In genomic region chr9:54323456-54323855, GRCm38 (mm10) we compare ENCODE assay signal across 9 mouse cellular contexts. TPM values are rescaled to one million over a fixed set of nuclear protein-coding genes. Genes with fewer than 3 reads are reported as not detected.
DNase-seq lines count a peak whose midpoint lies in the region; ATAC-seq and TF ChIP-seq lines count a peak whose summit lies in the region.
"Had no signal": no experiment of that assay in that cellular context is flagged by ENCODE, and none has a peak within 500 bp of the region (broad histone marks: within the 10 kb centered on the region; RNA-seq: fewer than 3 reads in every experiment).

No protein-coding gene starts in this region.

- no peak for TF ChIP-seq POLR2A in cerebellum, adult 2 months (IDR thresholded peaks at IDR 0.05; ENCODE audit: borderline replicate concordance, insufficient read depth, low read length)

- no peak overlapping the region for H3K4me3 ChIP-seq in cerebellum, adult 2 months (replicated peaks; ENCODE audit: insufficient read depth, low read depth, low read length)
- no peak overlapping the region for H3K4me3 ChIP-seq in kidney, postnatal 0 days (replicated peaks; ENCODE audit: low read depth, low read length)

- H3K4me2 ChIP-seq in kidney, postnatal 0 days (ENCODE audit: low read length) = no peak overlapping the region

- WGBS in cerebellum, adult 2 months = 35% methylated on average over 8 of the region's 8 CpGs
- 41% methylated on average over 8 of the region's 8 CpGs for WGBS in kidney, postnatal 0 days

- no peak overlapping the region for H3K9ac ChIP-seq in kidney, postnatal 0 days (ENCODE audit: low read depth, low read length)

- no peak for ATAC-seq in kidney, postnatal 0 days (replicated peaks; ENCODE audit: low FRiP score, low read depth)

- no peaks in the 10 kb centered on the region for H3K36me3 ChIP-seq in kidney, postnatal 0 days (ENCODE audit: insufficient read depth, low read length)

- peak; percentile 53; the same call in 1 of the 2 replicates for TF ChIP-seq CTCF in cerebellum, adult 2 months (IDR thresholded peaks at IDR 0.05; ENCODE audit: borderline replicate concordance, insufficient read depth, low read depth, low read length)
- peak; percentile 75 for TF ChIP-seq CTCF in kidney, postnatal 0 days (IDR thresholded peaks at IDR 0.05; ENCODE audit: low read depth)

- no peak for DNase-seq in cerebellum, adult 2 months
- no peak for DNase-seq in cerebellum, adult 18-20 months
- DNase-seq in kidney, postnatal 0 days (ENCODE audit: low spot score) = peak; percentile 71
- DNase-seq in kidney, postnatal 14 days = no peak
- peak; percentile 21 for DNase-seq in MEL-GATA-1-ER (ENCODE audit: extremely low read depth, low read depth)
- peak; percentile 24 for DNase-seq in layer of hippocampus, adult 9-10 months (ENCODE audit: low spot score)
- DNase-seq in ovary, postnatal 14 days (ENCODE audit: low spot score) = no peak
- DNase-seq in kidney, adult 18-20 months = no peak

- H3K27ac ChIP-seq in cerebellum, adult 2 months (ENCODE audit: insufficient read depth, low read length) = no peak overlapping the region
- no peak overlapping the region for H3K27ac ChIP-seq in kidney, postnatal 0 days

- no peaks in the 10 kb centered on the region for H3K9me3 ChIP-seq in kidney, postnatal 0 days (replicated peaks; ENCODE audit: low read length)

- no peaks in the 10 kb centered on the region for H3K27me3 ChIP-seq in cerebellum, adult 2 months (ENCODE audit: control insufficient read depth, insufficient read depth, low read length)
- H3K27me3 ChIP-seq in kidney, postnatal 0 days (ENCODE audit: insufficient read depth, low read length) = no peaks in the 10 kb centered on the region

- H3K4me1 ChIP-seq in cerebellum, adult 2 months (ENCODE audit: control insufficient read depth, insufficient read depth, low read length) = no peaks in the 10 kb centered on the region
- no peaks in the 10 kb centered on the region for H3K4me1 ChIP-seq in kidney, postnatal 0 days (replicated peaks; ENCODE audit: insufficient read depth, low read length)

RNA-seq across cellular contexts. Expression of gene Gldn, which starts 37.2 kb away (rescaled TPM):
- 0.28 and 0.32 TPM in 2 replicates for polyA plus RNA-seq in cerebellum, adult 2 months (2012; rRNA removed)
- polyA plus RNA-seq in kidney, postnatal 0 days (2015; fragmentation: Nextera tagmentation; extraction: Ambion mirVana) = 4.6 and 5.4 TPM in 2 replicates

RNA-seq across cellular contexts. Expression of gene Cyp19a1, which starts 55.5 kb away (rescaled TPM):
- polyA plus RNA-seq in cerebellum, adult 2 months (2012; rRNA removed) = not detected in 2 replicates
- not detected in 2 replicates for polyA plus RNA-seq in kidney, postnatal 0 days (2015; fragmentation: Nextera tagmentation; extraction: Ambion mirVana)
- polyA plus RNA-seq: neural tube, embryonic 14.5 days had no signal

Comparison
In these comparisons a context has a peak if more than half of its experiments do, and no peak if none do; other contexts are left out.
1. DNase-seq: peak in kidney, postnatal 0 days (single experiment), MEL-GATA-1-ER (single experiment) and layer of hippocampus, adult 9-10 months (single experiment); none in cerebellum, adult 2 months (0 of 2), cerebellum, adult 18-20 months (0 of 2), kidney, postnatal 14 days (single experiment), ovary, postnatal 14 days (single experiment) and kidney, adult 18-20 months (single experiment).